Mouse (Mus musculus) limb, embryonic 13.5 days (tissue): Measurements from ENCODE around the gene Ankrd50. TPM values are rescaled to one million over a fixed set of nuclear protein-coding genes. Genes with fewer than 3 reads are reported as not detected.
A peak's percentile ranks its signal among the peaks of the same experiment; 100 is the strongest.

Experiments
- ATAC-seq: fragments of 200-750 bp; cut with Nextera tagmentation; 2 replicates; pipeline ENCODE4 v1.8.0; 2017; ENCODE audit warnings: low read depth, moderate number of reproducible peaks, moderate TSS enrichment; ENCODE audit not compliant: low FRiP score
- H3K27ac ChIP-seq: fragments of 300-500 bp; sonication (generic); 2 replicates; pipeline ENCODE4 v1.5.1; 2015; ENCODE audit warnings: inconsistent platforms, mild to moderate bottlenecking, moderate library complexity
- H3K27me3 ChIP-seq: fragments of 300-500 bp; sonication (generic); 2 replicates; pipeline ENCODE4 v1.6.1; 2015; ENCODE audit warnings: mild to moderate bottlenecking, inconsistent platforms
- H3K36me3 ChIP-seq: fragments of 300-500 bp; sonication (generic); 2 replicates; pipeline ENCODE4 v1.6.1; 2015; ENCODE audit warnings: inconsistent platforms, mild to moderate bottlenecking, moderate library complexity
- H3K4me1 ChIP-seq: fragments of 300-500 bp; sonication (generic); 2 replicates; pipeline ENCODE4 v1.6.1; 2015; ENCODE audit warnings: inconsistent platforms
- H3K4me2 ChIP-seq: fragments of 300-500 bp; sonication (generic); replicated peaks from 2 replicates; pipeline ENCODE4 v1.6.1; 2015; ENCODE audit warnings: inconsistent platforms, mild to moderate bottlenecking, moderate library complexity
- H3K4me3 ChIP-seq: fragments of 300-500 bp; sonication (generic); 2 replicates; pipeline ENCODE4 v1.5.1; 2015; ENCODE audit warnings: moderate library complexity, mild to moderate bottlenecking, inconsistent platforms
- H3K9ac ChIP-seq: fragments of 300-500 bp; sonication (generic); 2 replicates; pipeline ENCODE4 v1.6.1; 2015; ENCODE audit warnings: mild to moderate bottlenecking, inconsistent platforms
- H3K9me3 ChIP-seq: fragments of 300-500 bp; sonication (generic); 2 replicates; pipeline ENCODE4 v1.6.1; 2016; ENCODE audit warnings: inconsistent platforms
- WGBS: fragments of 180-500 bp; shearing (Covaris S2); methylation state at CpG from one replicate; pipeline ENCODE4 v1.1.7; 2015; 5-methylcytosine and 5-hydroxymethylcytosine counted together
- polyA plus RNA-seq: library from polyadenylated mRNA; unstranded; fragments of >200 nt; fragmentation: Nextera tagmentation; extraction: Ambion mirVana; gene quantifications from 2 replicates; pipeline ENCODE4 v1.2.1, GENCODE M21; 2015

Gene Ankrd50
- polyA plus RNA-seq, 1 experiment from 2014 or later: 23.5 TPM

- Histone ChIP-seq H3K4me1 (no peaks in the 10 kb centered on the region), H3K9me3 (0 out of 2 replicates have a peak, but pooled peaks cover 4% of the 10 kb centered on the region), H3K4me2 (no peak overlapping the region), H3K36me3 (no peaks in the 10 kb centered on the region), H3K4me3 (no peak overlapping the region), H3K27me3 (no peaks in the 10 kb centered on the region), H3K27ac (no peak overlapping the region), H3K9ac (no peak overlapping the region)
- ATAC-seq: no peak
- WGBS: 79% methylated on average over 5 of the region's 5 CpGs
Observed at GRCm38 (mm10) chr3:38431461-38431860, 53.2 kb downstream of the Ankrd50 start.

GRCm38 (mm10) chr3:38431042-38431441 lies 53.6 kb downstream of the Ankrd50 start:
- Histone ChIP-seq H3K27me3 (no peaks in the 10 kb centered on the region), H3K4me1 (no peaks in the 10 kb centered on the region), H3K4me3 (no peak overlapping the region), H3K27ac (no peak overlapping the region), H3K4me2 (no peak overlapping the region), H3K9ac (no peak overlapping the region), H3K9me3 (0 out of 2 replicates have a peak, but pooled peaks cover 4% of the 10 kb centered on the region), H3K36me3 (no peaks in the 10 kb centered on the region)
- WGBS: 77% methylated on average over 6 of the region's 6 CpGs
- ATAC-seq: no peak

- 85% methylated on average over 1 of the region's 1 CpGs for WGBS
- Histone ChIP-seq H3K36me3 (no peaks in the 10 kb centered on the region), H3K27me3 (no peaks in the 10 kb centered on the region), H3K4me1 (no peaks in the 10 kb centered on the region), H3K4me3 (no peak overlapping the region), H3K9ac (no peak overlapping the region), H3K4me2 (no peak overlapping the region), H3K9me3 (no peaks in the 10 kb centered on the region), H3K27ac (no peak overlapping the region)
- ATAC-seq: no peak
Observed at GRCm38 (mm10) chr3:38427200-38427599, 57.4 kb downstream of the Ankrd50 start.

- Histone ChIP-seq H3K36me3 (no peaks in the 10 kb centered on the region), H3K4me2 (no peak overlapping the region), H3K4me1 (no peaks in the 10 kb centered on the region), H3K9ac (no peak overlapping the region), H3K27ac (no peak overlapping the region), H3K4me3 (no peak overlapping the region), H3K9me3 (no peaks in the 10 kb centered on the region), H3K27me3 (no peaks in the 10 kb centered on the region)
- 77% methylated on average over 4 of the region's 4 CpGs for WGBS
- ATAC-seq: no peak
Observed at GRCm38 (mm10) chr3:38423966-38424365, 60.7 kb downstream of the Ankrd50 start.

- Histone ChIP-seq H3K4me2 (no peak overlapping the region), H3K4me1 (no peaks in the 10 kb centered on the region), H3K27ac (no peak overlapping the region), H3K36me3 (no peaks in the 10 kb centered on the region), H3K4me3 (no peak overlapping the region), H3K9ac (no peak overlapping the region), H3K9me3 (no peaks in the 10 kb centered on the region), H3K27me3 (no peaks in the 10 kb centered on the region)
- ATAC-seq: no peak
- WGBS: 78% methylated on average over 3 of the region's 3 CpGs
Observed at GRCm38 (mm10) chr3:38419896-38420295, 64.7 kb downstream of the Ankrd50 start.

GRCm38 (mm10) chr3:38415292-38415930 lies 69.2 kb downstream of the Ankrd50 start:
- H3K4me2 ChIP-seq: no peak overlapping the region
- no peaks in the 10 kb centered on the region for H3K4me1 ChIP-seq
- ATAC-seq: peak; percentile 40; the same call in 1 of the 2 replicates
- no peaks in the 10 kb centered on the region for H3K36me3 ChIP-seq
- no peak overlapping the region for H3K4me3 ChIP-seq
- no peak overlapping the region for H3K27ac ChIP-seq
- WGBS: 85% methylated on average over 2 of the region's 3 CpGs
- H3K9ac ChIP-seq: no peak overlapping the region
- H3K27me3 ChIP-seq: no peaks in the 10 kb centered on the region
- H3K9me3 ChIP-seq: no peaks in the 10 kb centered on the region
